Mouse (Mus musculus) splenic B cell, adult 2 months (primary cell): Measurements from ENCODE around the gene Coa4.

Experiments
- DNase-seq: peaks from one replicate; pipeline ENCODE4 v3.0.0-alpha.2; 2011; ENCODE audit warnings: low read depth, low spot score
- H3K27me3 ChIP-seq: 2 replicates; pipeline ENCODE4 v1.6.1; 2012; ENCODE audit warnings: mild to moderate bottlenecking, low read length, moderate library complexity, mixed read lengths; ENCODE audit not compliant: control insufficient read depth, poor library complexity, insufficient read depth, severe bottlenecking
- H3K36me3 ChIP-seq: 2 replicates; pipeline ENCODE4 v1.6.1; 2012; ENCODE audit warnings: mild to moderate bottlenecking, low read length, moderate library complexity, mixed read lengths; ENCODE audit not compliant: control insufficient read depth, poor library complexity, insufficient read depth, severe bottlenecking

The Coa4 gene

GRCm38 (mm10) chr7:100536804-100537518 is at the start of gene Coa4:
Coa4 (plus strand) TSS chr7:100537071.
- peak; percentile 93 for DNase-seq
- no peaks in the 10 kb centered on the region for H3K27me3 ChIP-seq
- no peaks in the 10 kb centered on the region for H3K36me3 ChIP-seq

- DNase-seq: peak; percentile 51
- Histone ChIP-seq H3K27me3 (no peaks in the 10 kb centered on the region), H3K36me3 (no peaks in the 10 kb centered on the region)
Observed at GRCm38 (mm10) chr7:100487301-100487700, 49.6 kb upstream of the Coa4 start.

GRCm38 (mm10) chr7:100488474-100489048 is 48.3 kb upstream of the Coa4 start:
- Histone ChIP-seq H3K27me3 (no peaks in the 10 kb centered on the region), H3K36me3 (no peaks in the 10 kb centered on the region)
- no peak for DNase-seq

GRCm38 (mm10) chr7:100492391-100493116 is 44.3 kb upstream of the Coa4 start:
- no peaks in the 10 kb centered on the region for H3K27me3 ChIP-seq
- peaks cover 12% of the 10 kb centered on the region for H3K36me3 ChIP-seq
- peak; percentile 37 for DNase-seq

- Histone ChIP-seq H3K36me3 (peaks cover 15% of the 10 kb centered on the region), H3K27me3 (no peaks in the 10 kb centered on the region)
- peak; percentile 96 for DNase-seq
Observed at GRCm38 (mm10) chr7:100493117-100493483, 43.8 kb upstream of the Coa4 start, which contains the start of gene Ucp2. Ucp2 (plus strand) TSS chr7:100493337.

GRCm38 (mm10) chr7:100493484-100494414 is 43.1 kb upstream of the Coa4 start:
- peaks cover 19% of the 10 kb centered on the region for H3K36me3 ChIP-seq
- no peaks in the 10 kb centered on the region for H3K27me3 ChIP-seq
- peak; percentile 69 for DNase-seq

GRCm38 (mm10) chr7:100494415-100494831 is 42.4 kb upstream of the Coa4 start:
- Histone ChIP-seq H3K36me3 (peaks cover 24% of the 10 kb centered on the region), H3K27me3 (no peaks in the 10 kb centered on the region)
- DNase-seq: peak; percentile 76

GRCm38 (mm10) chr7:100495042-100495441 is 41.8 kb upstream of the Coa4 start:
- peaks cover 31% of the 10 kb centered on the region for H3K36me3 ChIP-seq
- no peak for DNase-seq
- no peaks in the 10 kb centered on the region for H3K27me3 ChIP-seq

GRCm38 (mm10) chr7:100495581-100496251 is 41.2 kb upstream of the Coa4 start:
- H3K27me3 ChIP-seq: no peaks in the 10 kb centered on the region
- peak; percentile 96 for DNase-seq
- peaks cover 34% of the 10 kb centered on the region for H3K36me3 ChIP-seq

GRCm38 (mm10) chr7:100496371-100496770 is 40.5 kb upstream of the Coa4 start:
- Histone ChIP-seq H3K36me3 (peaks cover 34% of the 10 kb centered on the region), H3K27me3 (no peaks in the 10 kb centered on the region)
- DNase-seq: no peak

- peak; percentile 15 for DNase-seq
- Histone ChIP-seq H3K27me3 (no peaks in the 10 kb centered on the region), H3K36me3 (peaks cover 34% of the 10 kb centered on the region)
Observed at GRCm38 (mm10) chr7:100496791-100497190, 40.1 kb upstream of the Coa4 start.

GRCm38 (mm10) chr7:100497402-100497801 is 39.5 kb upstream of the Coa4 start:
- peaks cover 34% of the 10 kb centered on the region for H3K36me3 ChIP-seq
- no peaks in the 10 kb centered on the region for H3K27me3 ChIP-seq
- DNase-seq: no peak

GRCm38 (mm10) chr7:100497982-100498381 is 38.9 kb upstream of the Coa4 start:
- no peak for DNase-seq
- Histone ChIP-seq H3K27me3 (no peaks in the 10 kb centered on the region), H3K36me3 (peaks cover 34% of the 10 kb centered on the region)

- DNase-seq: no peak
Observed at GRCm38 (mm10) chr7:100499465-100499864, 37.4 kb upstream of the Coa4 start.

More at GRCm38 (mm10) chr7:100499465-100499864, 37.4 kb upstream of the Coa4 start:
- peaks cover 34% of the 10 kb centered on the region for H3K36me3 ChIP-seq
- no peaks in the 10 kb centered on the region for H3K27me3 ChIP-seq
